Mouse (Mus musculus): ENCODE measurements around the gene Gm14214.

The Gm14214 gene

DNA sequence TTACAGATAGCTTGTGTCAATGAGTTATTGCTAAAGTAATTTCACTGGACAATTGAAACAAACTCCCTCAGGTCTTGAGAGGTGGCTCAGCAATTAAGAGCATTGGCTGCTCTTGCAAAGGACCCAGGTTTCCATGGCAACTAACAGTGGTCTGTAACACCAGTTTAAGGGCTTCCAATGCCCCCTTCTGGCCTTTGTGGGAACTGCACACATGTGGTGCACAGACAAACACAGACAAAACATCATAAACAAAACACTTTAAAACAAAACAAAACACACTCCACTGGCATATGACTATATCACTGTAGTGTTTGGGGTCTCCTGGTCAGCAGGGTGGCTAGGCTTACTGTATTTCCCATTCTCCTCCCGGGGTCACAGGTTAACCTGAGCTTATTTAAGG lies 4.2 kb upstream of the Gm14214 start:
- peak; percentile 51 for DNase-seq (ENCODE audit: low read depth)

DNA sequence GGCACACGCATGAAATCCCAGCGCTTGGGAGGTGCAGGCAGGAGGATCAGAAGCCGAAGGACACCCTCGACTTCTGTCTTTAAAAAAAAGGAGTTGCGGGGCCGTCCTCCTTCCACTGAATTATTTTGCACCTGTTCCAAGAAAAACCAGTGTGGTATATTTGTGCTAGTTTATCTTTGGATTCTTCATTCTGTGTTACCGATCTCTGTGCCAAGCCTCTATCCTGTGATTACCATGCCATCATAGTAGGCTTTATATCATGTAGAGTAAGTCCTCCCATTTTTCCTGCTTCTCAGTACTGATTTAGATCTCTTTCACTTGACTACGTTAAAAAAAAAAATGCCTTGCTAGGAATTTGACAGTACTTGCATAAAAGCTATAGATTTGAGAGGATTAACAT lies 1.8 kb upstream of the Gm14214 start:
- no peak for DNase-seq (ENCODE audit: low read depth)

DNA sequence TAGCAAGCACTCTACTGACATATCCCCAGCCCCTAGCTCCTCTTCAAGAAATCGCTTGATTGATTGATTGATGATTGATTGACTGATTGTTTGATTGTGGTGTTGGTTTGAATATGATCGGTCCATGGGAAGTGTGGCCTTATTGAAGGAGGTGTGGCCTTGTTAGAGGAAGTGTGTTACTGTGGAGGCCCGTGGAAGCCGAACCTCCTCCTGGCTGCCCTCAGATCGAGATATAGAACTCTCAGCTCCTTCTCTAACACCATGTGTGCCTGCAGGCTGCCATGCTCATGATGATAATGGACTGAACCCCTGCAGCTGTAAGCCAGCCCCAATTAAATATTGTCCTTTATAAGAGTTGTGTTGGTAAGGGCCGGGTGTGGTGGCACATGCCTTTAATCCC lies 2.8 kb downstream of the Gm14214 start:
- no peak for DNase-seq (ENCODE audit: low read depth)

DNA sequence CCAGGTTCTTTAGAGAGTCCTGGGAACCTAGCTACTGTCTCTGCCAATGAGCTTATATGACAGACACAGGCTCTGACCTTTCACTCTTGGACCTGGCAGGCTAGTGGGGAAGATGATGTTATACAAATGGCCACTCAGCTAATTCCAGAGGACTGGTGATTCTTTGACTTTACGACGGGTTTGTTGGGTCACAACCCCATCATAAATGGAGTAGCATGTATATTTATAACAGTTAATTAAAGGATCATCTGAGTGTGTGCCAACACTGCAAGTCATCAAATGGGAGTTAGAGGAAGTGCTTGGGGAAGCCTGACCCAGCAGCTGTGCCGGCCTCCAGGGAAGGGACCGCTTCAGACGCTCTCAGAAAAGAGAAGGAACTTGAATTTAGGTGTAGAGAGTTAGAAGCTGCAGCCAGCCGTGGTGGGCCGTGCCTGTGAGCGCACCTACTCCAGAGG lies 4.2 kb downstream of the Gm14214 start:
- no peak for DNase-seq (ENCODE audit: low read depth)

DNA sequence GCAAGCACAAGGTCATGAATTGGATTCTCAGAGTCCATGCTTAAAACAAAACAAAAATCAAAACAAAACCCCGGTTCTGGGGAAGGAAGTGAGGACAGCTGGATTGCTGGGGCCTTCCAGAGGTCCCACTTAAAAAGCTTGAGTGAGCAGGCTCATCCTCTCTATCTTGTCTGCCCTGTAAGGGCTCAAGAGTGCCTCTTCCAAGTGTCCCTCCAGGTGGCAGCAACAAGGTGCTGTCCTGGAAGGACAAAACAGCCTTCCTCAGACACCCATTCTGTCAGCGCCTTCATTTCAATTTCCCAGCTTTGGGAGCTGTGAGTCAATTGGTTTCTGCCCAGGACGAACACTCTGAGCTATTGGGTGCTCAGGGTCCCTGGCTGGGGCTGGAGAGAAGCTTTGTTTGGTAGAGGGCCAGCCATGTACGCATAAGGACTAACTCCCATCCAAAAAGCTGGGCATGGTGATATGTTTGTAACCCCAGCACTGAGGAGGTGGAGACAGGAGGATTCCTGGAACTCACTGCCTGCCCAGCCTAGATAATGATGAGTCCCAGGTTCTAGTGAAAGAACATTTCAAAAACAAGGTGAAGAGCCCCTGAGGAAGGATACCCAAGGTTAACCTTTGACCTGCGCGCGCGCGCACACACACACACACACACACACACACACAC lies 4.9 kb downstream of the Gm14214 start:
- DNase-seq (ENCODE audit: low read depth): no peak

DNA sequence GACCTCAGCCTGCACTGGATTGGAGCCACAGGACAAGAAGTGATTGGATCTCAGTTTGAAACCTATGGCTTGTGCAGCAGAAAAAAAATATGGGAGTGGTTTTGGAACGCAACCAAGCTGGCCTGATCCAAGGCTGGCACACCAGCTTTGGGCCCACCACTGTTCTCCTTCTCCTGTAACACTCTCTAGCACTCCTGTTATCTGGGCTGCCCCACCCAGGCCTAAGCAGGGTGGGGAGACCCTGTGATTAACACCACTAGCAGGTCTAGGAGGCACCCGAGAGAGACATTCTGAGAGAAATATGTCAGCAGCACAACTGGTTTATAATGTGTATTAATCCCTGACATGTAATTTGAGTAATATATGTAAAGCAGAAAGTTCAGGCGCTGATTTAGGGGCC lies 6.6 kb downstream of the Gm14214 start:
- DNase-seq (ENCODE audit: low read depth): no peak

DNA sequence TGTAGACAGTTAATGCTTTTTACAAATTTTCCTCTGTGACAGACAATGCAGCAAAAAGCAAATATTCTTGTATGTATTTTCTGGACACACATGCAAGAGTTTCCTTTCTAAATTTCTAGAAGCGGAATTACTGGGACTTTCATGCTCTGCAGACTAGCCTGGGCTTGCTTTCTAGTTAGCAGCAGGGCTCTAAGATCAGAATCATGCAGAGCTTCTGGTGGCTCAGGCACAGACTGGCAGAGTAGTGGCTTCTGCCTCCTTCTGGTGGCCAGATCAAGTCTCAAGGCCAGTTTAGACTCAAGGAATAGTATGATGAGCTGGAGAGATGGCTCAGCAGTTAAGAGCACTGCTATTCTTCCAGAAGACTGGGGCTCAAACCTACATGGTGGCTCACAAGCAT lies 11.4 kb downstream of the Gm14214 start:
- DNase-seq (ENCODE audit: low read depth): no peak

DNA sequence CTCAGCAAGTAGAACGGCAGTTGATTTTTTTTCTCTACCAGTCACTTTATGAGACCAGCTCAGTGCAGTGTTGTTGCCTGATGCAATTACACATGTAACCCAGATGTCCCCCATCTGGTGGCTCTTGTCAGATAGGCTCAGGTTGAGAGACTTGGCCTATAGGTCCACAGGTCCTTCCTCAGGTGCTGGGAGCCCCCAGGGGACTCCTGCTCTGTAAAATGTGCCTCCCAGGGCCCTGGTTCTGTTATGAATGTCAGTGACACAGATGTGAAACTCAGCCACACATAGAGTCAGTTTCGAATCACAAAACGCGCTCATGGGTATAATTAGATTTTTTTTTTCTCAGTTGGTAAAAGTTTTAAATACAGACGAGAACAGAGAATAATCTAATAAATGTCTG lies 12.1 kb downstream of the Gm14214 start:
- no peak for DNase-seq (ENCODE audit: low read depth)

DNA sequence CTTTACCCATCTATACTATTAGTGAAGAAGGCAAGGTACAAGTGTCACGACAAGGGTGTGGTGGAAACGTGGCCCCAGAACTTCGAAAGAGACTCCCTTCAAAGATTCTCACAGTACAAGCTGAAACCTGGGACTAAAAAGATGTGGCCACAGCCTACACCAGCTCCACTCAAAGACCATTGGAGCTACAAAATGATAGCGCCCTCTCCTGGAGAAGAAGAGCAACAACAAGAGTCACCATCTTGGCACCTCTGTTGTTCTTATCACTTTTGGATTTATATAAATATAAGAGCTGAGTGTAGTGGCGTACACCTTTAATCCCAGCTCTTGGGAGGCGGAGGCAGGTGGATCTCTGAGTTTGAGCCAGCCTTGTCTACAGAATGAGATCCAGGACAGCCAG lies 14.0 kb downstream of the Gm14214 start:
- peak; percentile 47 for DNase-seq (ENCODE audit: low read depth)

DNA sequence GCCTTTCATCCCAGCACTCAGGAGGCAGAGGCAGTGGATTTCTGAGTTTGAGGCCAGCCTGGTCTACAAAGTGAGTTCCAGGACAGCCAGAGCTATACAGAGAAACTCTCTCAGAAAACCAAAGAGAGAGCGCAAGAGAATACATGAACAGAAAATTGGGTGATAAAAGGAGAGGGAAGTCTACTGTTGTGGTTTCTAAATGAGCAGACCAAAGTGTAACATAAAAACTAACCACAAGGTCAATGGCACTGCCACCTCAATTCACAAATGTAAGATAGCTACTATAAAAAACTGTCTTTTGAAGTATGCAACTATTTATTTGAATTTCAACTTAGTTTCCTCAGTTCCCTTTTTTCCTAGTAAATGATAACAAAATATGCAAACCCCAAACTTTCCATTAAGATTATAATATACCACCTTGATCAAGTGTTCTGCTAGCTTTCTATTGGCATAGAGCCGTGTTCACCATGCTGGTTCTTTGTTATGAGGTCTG lies 15.7 kb downstream of the Gm14214 start:
- DNase-seq (ENCODE audit: low read depth): peak; percentile 65

DNA sequence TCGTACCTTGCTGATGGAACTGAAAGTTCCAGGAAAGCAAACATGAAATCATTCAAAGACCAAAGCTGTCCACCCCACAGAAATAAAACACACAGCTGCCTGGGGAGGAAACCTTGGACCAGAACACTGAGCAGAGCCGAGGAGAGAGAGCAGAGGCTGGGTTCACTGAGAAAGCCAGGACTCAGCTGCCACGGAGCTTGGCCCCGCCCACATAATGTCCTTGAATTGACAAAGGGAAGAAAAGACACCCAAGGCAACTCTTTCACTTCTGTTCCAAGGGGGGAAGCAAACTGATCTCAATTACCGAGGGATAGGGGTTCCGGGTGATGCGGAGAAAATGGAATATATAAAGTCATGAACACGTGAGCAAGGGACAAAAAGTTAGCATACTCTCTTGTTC lies 17.9 kb downstream of the Gm14214 start:
- no peak for DNase-seq (ENCODE audit: low read depth)

DNA sequence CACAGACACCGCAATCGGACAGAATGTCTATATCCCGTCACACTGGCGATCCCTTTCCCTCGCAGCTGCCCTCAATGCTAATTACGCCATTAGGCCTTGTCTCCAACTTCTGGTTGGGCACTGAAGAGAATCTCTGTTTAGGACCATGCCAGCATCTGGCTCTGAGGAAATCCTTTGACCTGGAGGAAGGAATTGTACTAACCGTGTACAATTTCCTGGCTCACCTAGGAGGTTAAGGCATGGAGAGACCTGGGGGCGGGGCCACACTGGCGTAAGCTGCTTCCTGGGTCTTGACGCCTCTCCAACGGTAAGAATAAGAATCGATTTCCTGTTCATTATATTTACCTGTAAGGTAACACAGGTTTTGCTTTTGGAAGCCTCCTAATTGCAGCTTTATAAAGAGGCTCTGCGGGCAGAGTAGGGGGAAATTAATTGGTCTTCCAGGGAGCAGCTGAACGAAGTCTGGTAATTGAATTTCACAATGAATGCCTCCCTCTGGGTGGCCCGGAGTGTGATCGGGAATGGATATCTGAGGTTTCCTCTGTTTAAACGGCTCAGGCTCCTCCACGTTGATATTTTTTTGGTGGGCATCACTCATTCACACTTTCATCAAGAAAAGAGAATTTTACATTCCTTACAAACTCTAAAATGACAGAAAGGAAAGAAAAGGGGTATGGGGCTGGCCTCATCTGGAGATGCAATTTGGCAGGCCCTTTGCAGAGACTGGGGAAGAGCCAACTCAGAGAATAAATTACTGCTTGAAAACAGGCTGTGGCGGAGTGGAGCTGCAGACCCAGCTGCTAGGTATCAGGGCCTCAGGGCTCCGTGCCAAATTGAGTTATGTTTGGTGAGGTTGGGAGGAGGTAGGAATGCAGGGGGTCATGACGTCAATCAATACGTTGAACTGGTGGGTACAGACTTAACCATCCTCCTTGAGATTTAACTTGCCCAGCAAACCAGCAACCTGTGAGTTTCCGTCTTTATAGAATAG lies 20.5 kb downstream of the Gm14214 start:
- no peak for DNase-seq (ENCODE audit: low read depth)

DNA sequence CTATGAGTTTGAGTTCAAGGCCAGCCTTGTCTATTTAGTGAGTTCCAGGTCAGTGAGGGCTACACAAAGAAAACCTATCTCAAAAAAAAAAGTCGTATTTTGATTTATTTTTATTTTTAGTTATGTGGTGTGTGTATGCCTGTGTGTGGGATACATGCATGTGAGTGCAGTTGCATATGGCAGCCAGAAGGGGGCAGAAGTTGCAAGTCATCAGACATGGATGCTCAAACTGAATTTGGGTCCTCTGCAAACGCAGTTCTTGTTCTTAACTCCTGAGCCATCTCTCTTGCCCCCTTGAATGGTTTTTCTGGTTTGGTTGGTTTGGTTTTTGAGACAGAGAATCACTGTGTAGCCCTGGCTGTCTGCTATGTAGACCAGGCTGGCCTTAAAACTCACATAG lies 21.4 kb downstream of the Gm14214 start:
- DNase-seq (ENCODE audit: low read depth): no peak

DNA sequence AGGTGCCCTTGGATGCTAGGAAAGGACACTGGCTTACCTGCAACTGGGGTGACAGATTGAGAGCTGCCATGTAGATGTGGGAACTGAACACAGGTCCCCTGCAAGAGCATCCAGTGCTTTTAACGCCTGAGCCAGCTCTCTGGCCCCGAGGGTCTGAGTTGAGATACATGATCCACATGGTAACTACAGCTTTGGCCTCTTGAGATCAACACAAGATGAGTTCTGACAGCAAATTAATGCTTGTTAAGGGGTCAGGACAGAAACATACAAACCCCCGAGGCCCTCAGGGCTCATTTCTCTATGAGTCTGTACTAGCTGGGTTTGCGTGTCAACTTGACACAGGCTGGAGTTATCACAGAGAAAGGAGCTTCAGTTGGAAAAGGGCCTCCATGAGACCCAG lies 25.9 kb downstream of the Gm14214 start:
- no peak for DNase-seq (ENCODE audit: low read depth)

DNA sequence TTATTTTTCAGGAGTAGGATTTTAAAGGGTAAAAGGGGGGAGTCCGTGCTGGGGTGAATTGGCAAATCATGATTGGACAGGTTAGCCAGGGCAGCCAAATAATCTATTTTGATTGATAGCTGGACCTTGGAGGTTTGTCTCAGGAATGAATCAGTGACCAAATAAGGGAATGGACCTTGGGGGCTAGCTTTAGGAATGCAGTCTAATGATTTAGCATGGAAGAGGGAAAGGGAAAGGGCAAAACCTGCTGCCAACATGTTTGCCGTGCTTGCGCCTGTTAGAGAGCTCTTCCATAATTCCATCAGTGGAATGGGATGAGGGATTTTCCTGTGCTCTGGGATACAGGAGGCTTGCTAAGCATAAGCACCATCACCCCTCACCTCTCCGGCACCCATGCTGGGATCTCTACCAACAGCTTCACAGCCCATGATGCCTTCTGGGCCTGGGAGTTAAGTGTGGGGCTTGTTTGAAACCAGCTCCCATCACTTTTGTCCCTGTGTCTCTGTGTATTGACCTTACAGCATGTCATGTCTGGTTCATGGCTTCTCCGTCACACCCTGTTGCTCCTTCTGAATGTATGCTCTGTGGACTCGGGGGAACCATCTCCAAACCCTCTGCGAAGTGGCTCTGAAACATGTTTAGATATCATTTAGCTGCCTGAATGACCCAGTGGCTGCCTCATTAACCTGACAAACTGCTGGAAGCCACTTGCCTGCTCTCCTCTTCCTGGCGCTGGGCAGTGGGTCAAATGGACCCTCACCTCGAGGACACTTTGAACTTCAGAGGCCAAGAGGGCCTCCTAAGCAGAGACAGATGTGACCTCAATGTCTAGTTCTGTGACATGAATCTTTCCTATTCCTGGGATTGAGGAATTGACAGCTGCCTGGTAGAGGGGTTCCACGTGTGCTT lies 26.7 kb downstream of the Gm14214 start:
- DNase-seq (ENCODE audit: low read depth): no peak

DNA sequence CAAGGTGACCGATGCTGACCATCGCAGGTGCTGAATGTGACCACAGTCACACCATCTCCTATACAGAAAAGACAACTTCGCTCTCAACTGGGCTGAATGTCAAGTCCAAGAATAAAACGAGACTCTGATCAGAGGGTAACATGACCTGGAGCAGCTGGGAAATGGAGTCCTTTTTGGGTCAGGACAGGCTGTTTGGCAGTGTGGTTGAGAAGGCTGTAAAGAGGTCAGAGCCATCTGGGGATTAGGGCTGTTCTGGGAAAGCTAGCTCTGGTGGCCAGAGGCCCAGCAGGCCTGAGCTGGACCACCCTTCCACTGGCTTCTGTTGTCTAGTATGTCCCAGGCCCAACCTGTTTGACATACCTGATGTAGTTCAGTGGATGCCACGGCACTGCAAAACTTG lies 31.2 kb downstream of the Gm14214 start:
- no peak for DNase-seq (ENCODE audit: low read depth)

DNA sequence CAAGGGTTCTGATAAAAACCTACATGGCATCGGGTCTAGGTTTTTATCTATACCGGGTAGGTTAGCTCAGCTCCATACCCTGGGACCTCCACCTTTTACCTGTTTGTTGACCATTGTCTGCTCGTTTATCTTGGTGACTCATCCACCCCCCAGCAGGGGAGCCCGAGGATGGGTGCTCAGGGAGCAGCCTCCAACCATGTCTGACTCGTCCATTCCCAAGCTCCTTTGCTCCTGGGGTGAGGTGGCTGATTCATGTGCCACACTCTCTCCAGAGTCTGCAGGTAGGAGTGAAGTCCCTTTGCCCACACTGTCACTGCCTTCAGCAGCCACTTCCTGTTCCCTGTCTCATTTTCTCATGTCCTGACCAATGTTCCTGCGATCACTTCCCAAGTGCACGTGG lies 33.8 kb downstream of the Gm14214 start:
- DNase-seq (ENCODE audit: low read depth): no peak

DNA sequence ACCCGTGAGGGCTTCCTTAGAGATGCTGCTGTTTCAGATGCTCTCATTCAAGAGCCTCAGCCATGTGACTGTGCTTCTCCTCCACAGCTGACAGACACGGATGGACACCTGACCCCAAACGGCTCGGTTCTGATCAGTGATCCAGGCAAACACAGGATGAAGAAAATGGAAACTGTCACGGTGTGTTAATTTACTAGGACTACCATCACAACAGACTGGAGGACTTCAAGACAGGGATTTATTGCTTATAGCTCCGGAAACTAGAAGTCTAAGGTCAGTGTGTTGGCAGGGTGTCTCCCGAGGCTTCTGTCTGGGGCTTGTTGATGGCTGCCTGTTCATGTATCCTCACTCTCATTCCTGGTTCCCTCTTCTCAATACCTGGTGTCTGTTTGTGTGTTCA lies 34.4 kb downstream of the Gm14214 start:
- DNase-seq (ENCODE audit: low read depth): no peak

DNA sequence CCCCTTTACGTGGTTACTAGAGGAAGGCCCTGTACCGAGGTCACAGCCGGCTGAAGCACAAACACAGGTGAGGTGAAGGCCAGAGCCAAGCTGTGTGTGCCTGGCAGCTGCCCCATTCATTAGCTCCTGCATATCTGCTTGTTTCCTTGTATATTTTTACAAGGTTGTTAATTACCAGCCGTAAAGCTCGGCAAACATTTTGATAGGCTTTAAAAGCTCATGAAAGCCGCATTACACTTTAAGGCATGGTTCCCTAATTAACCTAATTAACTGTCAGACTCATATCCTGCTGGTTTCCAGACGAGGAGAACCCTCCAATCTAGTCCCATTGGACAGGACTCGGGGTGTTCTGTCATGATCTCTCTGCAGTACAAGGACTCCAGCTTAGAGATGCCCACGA lies 34.9 kb downstream of the Gm14214 start:
- no peak for DNase-seq (ENCODE audit: low read depth)

DNA sequence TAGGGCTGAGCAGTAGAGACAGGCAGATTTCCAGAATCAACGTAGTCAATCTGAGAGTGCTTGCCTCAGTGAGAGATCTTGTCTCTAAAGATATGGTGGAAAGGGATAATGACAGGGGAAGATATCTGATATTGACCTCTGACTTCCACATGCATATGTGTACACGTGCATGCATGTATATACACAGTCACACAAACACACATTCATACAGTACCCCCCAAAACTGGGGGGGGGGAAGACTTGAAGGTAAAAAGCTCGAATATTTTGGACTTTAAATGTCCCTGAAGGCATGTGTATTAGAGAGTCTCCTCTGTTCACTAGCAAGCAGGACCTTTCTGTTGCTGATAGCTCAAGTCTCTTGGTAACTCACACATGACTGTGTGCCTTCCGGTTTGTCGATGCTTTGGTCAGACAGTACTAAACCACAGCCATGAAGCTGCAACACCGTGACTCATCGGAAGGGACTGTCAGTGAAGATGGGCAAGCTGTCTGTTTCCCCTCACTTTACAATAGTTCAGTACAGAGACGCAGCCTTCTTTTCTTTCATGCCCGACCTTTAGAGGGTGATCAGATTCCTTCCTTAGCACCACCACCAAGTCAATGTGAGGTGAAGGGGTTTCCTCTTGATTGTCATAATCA lies 37.2 kb downstream of the Gm14214 start:
- DNase-seq (ENCODE audit: low read depth): no peak

DNA sequence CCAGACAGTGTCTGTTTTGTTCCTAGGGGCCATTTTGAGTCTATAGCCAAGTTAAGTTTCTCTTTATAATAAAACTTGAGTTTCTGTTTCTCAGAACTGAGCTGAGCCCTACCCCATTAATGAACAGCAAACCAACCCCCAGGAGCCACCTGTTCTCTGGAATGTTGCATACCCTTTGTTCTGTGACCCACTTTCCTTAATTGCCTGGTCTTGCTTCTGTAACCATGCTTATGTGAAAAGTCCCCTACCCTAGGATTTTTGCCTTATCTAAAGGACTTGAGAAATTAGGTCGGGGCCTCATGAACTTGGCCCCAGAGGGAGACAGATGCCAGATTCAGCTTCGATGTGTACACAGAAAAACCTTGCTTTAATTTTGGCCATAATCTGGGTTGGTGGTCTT lies 37.9 kb downstream of the Gm14214 start:
- no peak for DNase-seq (ENCODE audit: low read depth)

DNA sequence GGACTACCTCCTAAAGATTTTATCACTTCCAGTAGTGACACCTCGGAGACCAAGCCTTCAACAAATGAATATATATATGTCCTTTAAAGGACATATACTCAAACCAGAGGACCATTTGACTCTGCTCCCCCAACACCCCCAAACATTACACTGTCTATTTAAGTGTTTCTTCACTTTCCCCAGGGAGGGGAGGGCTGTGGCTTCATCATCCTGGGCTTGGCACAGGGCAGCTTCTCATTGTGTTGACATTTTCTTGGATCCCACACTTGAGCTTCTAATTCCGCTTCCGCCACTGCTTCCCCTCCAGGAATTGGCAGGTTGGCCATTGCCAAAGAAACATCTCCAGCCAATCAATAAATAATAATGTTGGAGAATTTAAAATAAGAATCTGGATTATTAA lies 39.0 kb downstream of the Gm14214 start:
- DNase-seq (ENCODE audit: low read depth): no peak
